Mouse (Mus musculus): Measurements from ENCODE around the gene Nt5dc3.

DNA sequence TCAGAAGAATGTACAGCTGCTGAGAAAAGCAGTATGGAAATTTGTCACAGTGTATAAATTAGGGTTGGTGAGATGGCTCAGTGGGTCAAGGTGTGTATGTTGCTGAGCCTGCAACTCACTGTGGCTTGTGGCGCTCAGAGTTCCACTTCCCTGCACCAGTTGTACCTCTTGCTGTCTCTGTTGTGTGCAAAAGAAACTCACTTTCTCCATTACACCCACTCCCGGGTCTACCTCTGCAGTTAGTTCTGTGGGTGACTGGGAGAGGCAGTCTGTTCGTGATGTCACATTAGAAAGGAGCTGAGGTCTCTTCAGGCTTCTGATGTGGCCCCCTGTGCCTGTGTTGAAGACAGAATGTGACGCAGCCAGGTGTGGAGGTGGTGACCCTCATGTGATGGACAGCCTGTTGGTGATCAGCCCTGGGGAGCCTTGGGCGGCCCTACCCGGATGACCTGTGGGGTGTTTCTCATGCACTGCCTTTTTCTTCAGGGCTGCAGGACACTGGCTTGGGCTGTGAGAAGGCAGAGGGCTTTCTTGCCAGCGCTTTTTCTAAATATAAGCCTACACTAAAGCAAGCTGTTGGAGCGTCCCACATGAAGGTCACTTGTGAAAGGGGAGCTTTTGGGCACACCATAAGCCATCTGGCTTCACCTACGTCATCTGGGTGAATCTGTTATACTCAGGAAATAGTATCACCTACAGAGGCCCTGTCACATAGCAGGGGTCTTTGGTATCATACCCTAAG is 16.2 kb downstream of the Nt5dc3 start:
- no peak for TF ChIP-seq CTCF (IDR thresholded peaks at IDR 0.05; ENCODE audit: low read depth, low read length)
- TF ChIP-seq TAL1 (conservative IDR thresholded peaks at IDR 0.05; ENCODE audit: low read depth, low read length), result no peak

Data from G1E (cell line).